24 mouse cellular contexts compared by ENCODE assay signal in genomic region chr2:126355259-126355658, GRCm38 (mm10).
DNase-seq lines count a peak whose midpoint lies in the region; ATAC-seq lines count a peak whose summit lies in the region.
"Had no signal": no experiment of that assay in that cellular context is flagged by ENCODE, and none has a peak within 500 bp of the region (broad histone marks: within the 10 kb centered on the region; RNA-seq: fewer than 3 reads in every experiment).

No protein-coding gene starts in this region.

- no peak for ATAC-seq in heart, embryonic 11.5 days (replicated peaks; ENCODE audit: insufficient number of reproducible peaks, low FRiP score, low TSS enrichment)
- 0 out of 2 replicates have a peak, but pooled peaks have one; percentile 23 for ATAC-seq in megakaryocyte progenitor cell, adult 5-6 weeks (replicated peaks; ENCODE audit: poor library complexity)
- ATAC-seq: forebrain, embryonic 13.5 days; forebrain, embryonic 16.5 days; hindbrain, postnatal 0 days; inflammation-experienced regulatory T-cells, adult 6 months; intestine, embryonic 16.5 days had no signal

- H3K4me2 ChIP-seq in heart, embryonic 11.5 days, result no peak overlapping the region
- H3K4me2 ChIP-seq: forebrain, embryonic 13.5 days; heart, embryonic 13.5 days; hindbrain, embryonic 14.5 days had no signal

- no peak overlapping the region for H3K4me3 ChIP-seq in heart, embryonic 11.5 days (ENCODE audit: low read depth, low read length)
- H3K4me3 ChIP-seq: forebrain, embryonic 10.5 days; forebrain, embryonic 13.5 days; heart, embryonic 13.5 days had no signal

- DNase-seq in heart, adult 11 months, result peak; percentile 79
- peak; percentile 13 for DNase-seq in MEL-GATA-1-ER (ENCODE audit: extremely low read depth, low read depth)
- no peak for DNase-seq in thymus, postnatal 4 days
- no peak for DNase-seq in right cerebral cortex, adult 2 months (ENCODE audit: low spot score in 2 of 2)
- DNase-seq: adrenal gland, adult 8-10 months; adrenal gland, postnatal 25 days; cerebellum, adult 11-12 months; cerebellum, adult 9-10 months; cerebellum, postnatal 25 days; gastrocnemius, postnatal 10 days; gastrocnemius, postnatal 36 days; heart, adult 18-20 months; heart, postnatal 14 days; heart, postnatal 4 days had no signal

- no peaks in the 10 kb centered on the region for H3K36me3 ChIP-seq in heart, embryonic 11.5 days (ENCODE audit: control insufficient read depth, insufficient read depth, low read length)
- H3K36me3 ChIP-seq: forebrain, embryonic 10.5 days; heart, embryonic 13.5 days had no signal

- WGBS in heart, embryonic 11.5 days (ENCODE audit: insufficient replicate concordance), result 83% methylated on average over 2 of the region's 2 CpGs

- H3K27me3 ChIP-seq in heart, embryonic 11.5 days (ENCODE audit: control insufficient read depth, insufficient read depth, low read length), result no peaks in the 10 kb centered on the region
- H3K27me3 ChIP-seq: forebrain, embryonic 13.5 days; heart, embryonic 13.5 days had no signal

- H3K9ac ChIP-seq in heart, embryonic 11.5 days (ENCODE audit: low read depth, low read length), result no peak overlapping the region
- H3K9ac ChIP-seq: forebrain, embryonic 13.5 days; heart, embryonic 13.5 days; hindbrain, embryonic 14.5 days had no signal

- no peaks in the 10 kb centered on the region for H3K9me3 ChIP-seq in heart, embryonic 11.5 days (replicated peaks; ENCODE audit: control insufficient read depth, low read length)
- H3K9me3 ChIP-seq: forebrain, embryonic 10.5 days; forebrain, embryonic 13.5 days; heart, embryonic 13.5 days had no signal

- no peaks in the 10 kb centered on the region for H3K4me1 ChIP-seq in heart, embryonic 11.5 days (ENCODE audit: control insufficient read depth, insufficient read depth, low read length)
- H3K4me1 ChIP-seq: forebrain, embryonic 10.5 days; forebrain, embryonic 13.5 days; heart, embryonic 13.5 days had no signal

- no peak overlapping the region for H3K27ac ChIP-seq in heart, embryonic 11.5 days (ENCODE audit: low read depth, low read length)
- H3K27ac ChIP-seq: forebrain, embryonic 10.5 days; forebrain, embryonic 13.5 days; heart, embryonic 13.5 days; hindbrain, embryonic 14.5 days; hindbrain, postnatal 0 days had no signal

Comparison
In these comparisons a context has a peak if more than half of its experiments do, and no peak if none do; other contexts are left out.
1. DNase-seq: peak in heart, adult 11 months (single experiment) and MEL-GATA-1-ER (single experiment); none in thymus, postnatal 4 days (single experiment) and right cerebral cortex, adult 2 months (0 of 2).